Mouse (Mus musculus) adrenal gland, adult 8-10 months (tissue): ENCODE results near the gene Smim20. TPM values are rescaled to one million over a fixed set of nuclear protein-coding genes. Genes with fewer than 3 reads are reported as not detected.

ENCODE experiments used
- DNase-seq: peaks from one replicate; pipeline ENCODE4 v3.0.0; 2022
- total RNA-seq, 4 experiments: library from RNA; stranded (reverse); gene quantifications; 2 replicates each; pipeline ENCODE4 v1.2.4; 2022

Gene Smim20
- total RNA-seq, 4 experiments from 2014 or later: 55.6 to 62.9 (median 59.5) TPM

DNA sequence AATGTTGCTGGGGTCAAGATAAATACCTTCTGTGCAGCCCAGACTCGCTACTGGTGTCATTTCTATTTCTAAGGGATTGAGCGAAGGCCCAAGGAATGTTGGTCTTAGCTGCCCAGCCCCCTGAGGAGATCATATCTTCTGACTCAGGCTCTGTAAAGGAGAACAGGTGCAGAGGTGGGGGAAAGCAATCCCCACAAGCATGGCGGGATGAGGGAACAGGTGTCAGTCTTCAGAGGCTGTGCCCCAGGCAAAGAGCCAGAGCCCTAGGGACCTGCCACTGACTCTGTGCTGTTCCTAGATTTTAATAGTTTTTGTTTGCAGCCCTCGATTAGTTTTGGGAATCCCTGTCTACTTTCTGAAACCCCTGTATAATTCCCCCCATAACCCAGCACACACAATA, 702 bp upstream of the Smim20 start:
- DNase-seq: no peak

DNA sequence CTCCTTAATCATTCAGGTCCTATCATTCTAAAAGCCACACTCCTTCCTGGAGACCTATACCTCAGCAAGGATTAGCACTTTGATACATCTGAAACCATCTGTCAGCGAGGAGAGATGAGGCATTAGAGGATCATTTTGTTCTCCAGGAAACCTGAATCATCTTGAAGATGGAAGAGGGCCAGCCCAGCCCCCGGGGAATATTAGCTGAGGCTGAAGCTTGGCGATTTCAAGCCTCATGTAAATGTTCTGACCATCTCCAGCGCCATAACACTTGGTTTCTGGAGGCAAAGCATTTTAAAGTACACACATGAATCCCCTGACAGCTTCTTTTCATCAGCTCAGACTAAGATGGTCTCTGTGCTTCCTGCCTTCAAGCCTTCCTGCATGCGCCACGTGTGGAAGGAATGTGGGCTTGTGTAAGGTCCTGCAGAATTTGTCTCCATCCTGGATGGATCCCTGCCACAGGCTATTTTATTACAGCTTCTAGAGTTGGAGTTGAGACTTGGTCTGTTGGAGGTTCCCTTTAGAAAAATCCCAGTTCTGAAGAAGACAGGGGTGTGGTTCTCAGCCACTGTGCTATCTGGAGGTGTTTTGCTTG, 1.3 kb downstream of the Smim20 start:
- DNase-seq: no peak

DNA sequence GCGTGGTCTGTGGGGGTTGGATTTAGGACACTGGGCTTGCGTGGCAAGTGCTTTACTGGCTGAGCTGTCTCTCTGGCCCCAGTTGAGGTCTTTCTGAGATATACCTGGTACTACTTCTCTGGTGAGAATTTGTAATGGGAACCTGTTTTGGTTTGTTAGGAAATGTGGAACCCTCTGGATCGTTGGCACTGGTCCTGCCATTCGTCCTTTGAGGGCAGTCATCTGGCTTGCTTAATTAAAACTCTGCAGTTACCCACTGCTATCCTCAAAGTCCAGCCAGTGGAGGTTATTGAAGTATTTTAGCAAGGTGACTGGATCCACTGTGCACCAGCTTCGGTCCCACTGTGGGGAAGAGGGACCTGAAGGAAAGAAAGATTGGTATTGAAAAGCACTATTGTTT, 2.9 kb downstream of the Smim20 start:
- no peak for DNase-seq

DNA sequence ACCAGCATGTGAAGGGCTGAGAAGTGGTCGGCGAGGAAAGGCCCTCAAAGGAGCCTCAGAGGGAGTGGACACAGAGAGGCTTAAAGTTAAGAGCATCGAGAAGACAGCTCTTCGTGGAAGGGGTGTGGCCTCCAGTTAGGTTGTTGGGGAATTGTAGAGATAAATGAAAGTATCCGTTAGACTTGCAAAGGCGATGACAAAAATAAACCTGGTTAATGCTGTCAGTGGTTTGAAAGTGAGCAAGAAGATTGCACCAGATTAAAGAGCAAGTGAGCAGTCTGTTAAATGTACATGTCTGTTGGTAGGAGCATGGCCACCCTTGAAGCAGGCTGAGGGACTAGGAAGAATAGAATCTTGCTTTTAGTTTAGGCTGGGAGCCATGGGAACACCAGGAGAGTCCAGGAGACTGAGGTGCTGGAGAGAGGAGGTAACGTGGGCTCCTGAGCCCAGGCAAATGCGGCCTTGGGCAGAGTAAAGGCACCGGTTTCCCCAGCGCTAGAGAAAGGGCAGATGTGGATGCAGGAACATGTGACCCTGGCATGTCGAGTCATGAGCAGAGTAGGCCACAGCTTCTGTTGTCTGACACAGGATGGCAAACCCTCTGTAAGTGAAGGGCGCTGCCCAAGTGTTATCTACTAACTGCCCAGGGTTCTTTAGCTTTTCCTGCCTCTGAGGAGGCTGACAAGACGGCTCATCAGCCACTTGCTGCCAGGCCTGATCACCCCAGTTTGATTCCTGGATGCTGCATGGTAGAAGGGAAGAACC, 4.2 kb downstream of the Smim20 start:
- no peak for DNase-seq

DNA sequence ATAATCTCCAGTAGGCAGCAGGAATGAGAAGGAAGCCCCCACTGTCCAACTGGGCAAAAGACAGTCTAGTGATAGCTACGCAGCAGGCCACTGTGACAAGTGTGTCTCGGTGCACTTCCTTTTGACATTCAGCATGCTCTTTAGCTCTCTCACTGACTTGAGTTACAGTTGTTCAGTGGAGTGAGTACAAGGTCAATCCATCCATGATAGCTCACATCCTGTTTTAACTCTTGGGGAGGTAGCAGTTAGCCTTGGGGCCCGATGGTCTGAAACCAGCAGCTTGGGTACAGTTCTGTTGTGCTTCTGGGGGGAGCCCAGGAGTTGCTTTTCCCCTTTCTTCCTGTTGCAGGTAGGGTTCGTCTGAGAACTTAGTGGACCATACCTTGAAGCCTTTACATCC, 5.7 kb downstream of the Smim20 start:
- DNase-seq: no peak

DNA sequence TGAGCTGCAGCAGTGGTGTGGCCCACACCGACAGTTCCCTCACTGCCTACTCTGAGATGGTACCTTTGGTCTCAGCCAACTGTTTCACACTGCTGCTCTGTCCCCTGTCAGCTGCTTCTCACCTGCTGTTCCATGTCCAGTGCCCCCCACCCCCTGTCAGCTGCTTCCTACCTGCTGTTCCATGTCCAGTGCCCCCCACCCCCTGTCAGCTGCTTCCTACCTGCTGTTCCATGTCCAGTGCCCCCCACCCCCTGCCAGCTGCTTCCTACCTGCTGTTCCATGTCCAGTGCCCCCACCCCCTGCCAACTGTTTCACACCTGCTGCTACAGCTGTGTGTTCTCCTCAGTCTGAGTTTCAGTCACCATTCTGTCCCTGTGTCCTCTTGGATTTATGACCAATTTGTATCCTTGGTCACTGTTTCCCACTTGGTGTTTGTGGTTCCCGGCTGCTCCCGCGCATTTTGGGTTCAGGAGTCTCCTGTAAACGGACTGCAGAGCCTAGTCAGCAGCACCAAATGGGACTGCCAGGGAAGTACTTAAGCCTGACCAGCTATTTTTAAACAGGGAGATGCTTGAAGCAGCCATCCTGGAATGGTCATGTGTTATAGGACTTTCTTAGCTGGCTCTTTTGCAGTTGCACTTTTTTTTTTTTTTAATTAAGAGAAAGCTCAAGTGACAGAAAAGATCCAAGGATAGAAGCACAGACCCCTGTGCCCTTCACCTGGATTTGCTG, 7.0 kb downstream of the Smim20 start:
- no peak for DNase-seq

DNA sequence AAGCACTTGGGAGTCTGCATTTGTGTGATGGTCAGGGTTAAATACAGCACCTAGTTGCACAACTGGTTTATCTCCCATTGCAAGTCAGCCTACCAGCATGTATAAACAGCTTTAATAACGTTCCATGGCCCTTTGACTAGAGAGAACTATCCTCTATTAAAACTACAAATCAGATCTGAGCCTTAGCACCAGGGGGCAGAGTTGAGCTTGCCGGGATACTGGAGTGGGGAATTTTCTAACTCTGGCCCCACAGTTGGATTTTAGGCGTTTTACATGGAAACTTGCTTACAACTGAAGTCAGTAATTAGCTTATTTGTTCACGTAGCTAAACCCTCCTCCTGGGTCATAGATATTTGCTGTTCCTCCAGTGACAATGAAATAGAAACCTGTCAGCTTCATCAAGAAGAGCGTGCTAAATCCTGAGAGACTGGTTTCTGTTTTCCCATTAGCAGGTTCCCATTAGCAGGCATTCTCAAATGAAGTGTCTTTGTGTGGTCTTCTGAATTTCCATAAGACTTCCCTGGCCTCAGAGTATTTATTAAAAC, 8.0 kb downstream of the Smim20 start:
- DNase-seq: no peak

DNA sequence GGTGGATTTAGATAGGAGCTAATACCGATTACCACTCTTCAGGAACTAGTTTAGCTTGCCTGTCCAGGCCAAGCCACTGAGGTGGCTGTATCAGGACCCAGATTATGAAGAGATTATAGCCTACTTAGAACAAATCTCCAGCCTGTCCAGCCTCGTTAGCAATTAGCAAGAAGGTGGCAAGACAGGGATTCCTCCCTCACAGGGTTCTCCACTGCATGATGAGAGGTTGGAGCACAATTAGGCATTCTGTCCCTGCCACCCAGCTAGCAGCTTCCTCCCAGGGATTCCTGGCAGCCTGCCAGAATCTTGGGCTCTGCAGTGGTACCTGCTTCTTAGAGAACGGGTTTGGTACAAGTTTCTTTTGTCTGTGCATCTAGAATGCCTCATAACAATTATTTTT, 8.5 kb downstream of the Smim20 start:
- DNase-seq: no peak

DNA sequence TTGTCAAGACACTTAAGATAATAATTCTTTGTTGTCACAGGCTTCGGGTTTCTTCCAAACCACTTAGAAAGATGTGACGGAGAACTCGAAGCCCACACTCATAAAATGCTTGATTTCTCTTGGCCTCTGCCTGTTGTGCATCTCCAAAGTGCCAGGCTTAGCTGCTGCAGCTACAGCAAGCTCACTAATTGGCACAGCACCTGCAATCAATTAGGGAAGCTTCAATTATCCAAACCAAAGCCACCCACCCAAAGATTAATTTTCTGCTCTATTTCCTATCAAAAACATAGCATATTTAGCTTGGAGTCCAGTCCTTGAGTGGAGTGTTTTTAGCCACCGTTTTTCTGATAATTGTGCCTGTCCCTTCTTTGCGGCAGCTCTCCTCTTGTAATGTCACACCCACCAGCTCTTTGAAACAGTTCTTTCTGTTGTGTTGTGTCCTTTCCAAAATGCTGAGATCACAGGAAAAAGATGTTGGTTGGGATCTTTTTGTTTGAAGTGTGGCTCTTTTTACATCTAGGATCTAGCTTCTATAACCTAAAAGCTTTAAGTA, 9.7 kb downstream of the Smim20 start:
- no peak for DNase-seq

DNA sequence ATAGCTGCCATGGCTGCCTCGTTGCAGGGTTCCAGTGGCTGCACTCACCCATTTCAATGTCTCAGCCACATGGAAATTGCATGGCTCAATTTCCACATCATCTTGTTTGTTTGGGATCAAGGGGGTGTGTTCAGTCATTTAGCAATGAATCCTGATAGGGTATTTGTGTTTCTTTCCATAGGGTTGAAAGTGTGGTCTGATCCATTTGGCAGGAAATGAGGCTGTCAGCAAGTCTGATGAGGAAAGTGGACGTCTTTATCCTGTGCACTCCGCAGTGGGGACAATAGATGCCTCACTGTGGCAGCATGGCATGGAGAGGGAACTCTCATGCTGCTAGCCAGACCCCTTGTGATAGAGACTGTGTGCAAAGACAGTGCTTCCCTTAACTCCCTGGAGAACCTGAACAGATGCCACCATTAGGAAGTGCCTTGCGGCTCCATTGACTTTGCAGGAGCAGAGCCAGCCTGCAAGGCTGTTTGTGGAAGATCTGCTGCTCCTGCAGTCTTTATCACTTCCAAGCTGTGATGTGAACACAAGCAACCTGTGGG, 10.9 kb downstream of the Smim20 start:
- DNase-seq: no peak

DNA sequence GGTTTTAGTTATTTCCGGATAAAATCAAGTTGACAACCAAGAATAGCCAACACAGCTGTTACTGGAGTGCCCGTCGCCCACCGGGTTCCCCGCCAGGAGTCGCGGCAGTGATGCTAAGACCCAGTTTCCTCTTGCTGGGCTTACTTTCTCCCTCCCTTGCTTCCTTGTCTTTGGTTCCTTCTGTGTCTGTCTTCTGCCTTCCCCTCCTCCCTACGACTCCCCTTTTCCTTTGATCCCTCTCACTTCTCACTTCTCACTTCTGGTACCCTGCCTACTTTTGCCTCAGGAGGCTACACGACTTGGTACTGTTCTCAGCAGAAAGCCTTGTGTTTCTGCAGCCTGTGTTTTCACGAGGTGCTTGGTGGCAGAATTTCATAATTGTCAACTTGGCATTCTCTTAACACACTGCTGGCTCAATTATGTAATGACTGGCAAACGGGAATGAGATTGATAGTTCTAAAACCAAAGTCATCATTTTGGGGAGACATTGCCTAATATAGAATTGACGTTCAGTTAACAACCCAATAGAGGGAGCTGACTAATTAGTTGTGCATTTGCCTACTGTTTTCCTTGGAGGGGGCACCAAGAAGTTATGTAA, 12.4 kb downstream of the Smim20 start:
- no peak for DNase-seq

DNA sequence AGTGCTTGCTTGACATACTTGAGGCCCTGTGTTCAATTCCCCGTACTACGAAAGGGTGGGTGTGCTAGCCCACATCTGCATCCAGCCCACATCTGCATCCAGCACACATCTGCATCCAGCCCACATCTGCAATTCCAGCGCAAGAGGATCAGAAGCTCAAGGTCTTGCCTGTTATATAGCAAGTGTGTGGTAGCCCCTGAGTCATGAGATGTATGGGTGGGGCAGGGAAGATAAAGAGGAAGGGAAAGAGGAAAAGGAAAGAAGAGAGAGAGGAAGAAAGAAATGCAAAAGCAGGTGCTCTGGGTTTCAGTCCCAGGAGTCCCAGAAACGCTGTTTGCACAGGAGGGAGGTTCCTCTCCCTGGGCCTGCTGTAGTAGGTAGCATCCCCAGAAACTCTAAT, 15.6 kb downstream of the Smim20 start:
- DNase-seq: no peak

DNA sequence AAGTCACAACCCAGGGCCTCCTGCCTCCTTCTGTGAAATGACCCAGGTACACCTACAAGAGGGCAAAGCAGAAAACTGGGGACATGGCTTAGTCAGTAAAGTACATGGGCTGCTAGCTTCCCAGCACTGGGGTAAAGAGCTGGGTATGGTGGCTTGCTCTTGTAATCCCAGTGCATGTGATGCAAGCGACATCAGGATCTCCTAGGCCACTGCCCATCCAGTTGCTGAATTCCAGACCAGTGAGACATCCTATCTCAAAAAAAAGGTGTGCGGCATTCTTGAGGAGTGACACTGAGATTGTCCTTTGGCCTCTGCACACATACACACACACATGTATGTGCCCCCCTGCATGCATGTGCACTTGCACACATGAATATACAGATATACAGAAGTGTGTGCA, 19.5 kb downstream of the Smim20 start:
- no peak for DNase-seq

DNA sequence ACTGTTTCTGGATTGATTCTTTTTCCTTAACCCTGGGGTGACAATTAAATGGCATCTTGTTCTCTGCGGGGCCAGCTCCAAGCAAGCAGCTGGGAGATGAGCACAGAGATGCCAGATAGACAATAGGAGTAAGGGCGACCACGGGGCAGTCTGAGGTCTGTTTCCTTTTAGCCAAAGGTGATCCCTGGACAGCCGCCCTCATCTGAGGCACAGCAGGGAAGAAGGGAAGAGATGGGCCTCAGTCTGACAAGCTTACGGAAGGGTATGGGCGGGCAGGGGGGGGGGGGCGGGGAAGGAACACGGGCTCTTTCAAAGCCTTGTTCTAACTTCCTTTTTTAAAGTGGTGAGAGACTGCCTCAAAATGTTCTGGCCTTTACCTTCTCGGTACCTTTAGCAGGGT, 22.6 kb downstream of the Smim20 start:
- no peak for DNase-seq

DNA sequence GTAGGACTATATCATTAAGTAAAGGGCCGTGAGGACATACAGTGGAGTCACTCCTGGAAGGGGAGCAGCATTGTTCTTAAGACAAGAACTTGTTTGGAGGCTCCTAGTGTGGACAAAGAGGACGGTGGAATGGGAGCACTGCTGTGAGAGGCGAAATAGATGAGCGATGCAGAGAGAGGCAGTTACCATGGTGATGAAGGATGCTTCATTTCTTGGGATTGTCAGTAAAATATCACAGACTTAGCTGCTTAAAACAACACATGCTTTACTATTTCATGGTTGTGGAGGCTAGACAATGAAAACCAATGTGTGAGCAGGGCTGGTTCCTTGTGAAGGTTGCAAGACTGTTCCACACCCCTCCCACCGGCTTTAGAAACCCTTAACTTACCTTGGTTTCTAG, 27.7 kb downstream of the Smim20 start:
- no peak for DNase-seq

DNA sequence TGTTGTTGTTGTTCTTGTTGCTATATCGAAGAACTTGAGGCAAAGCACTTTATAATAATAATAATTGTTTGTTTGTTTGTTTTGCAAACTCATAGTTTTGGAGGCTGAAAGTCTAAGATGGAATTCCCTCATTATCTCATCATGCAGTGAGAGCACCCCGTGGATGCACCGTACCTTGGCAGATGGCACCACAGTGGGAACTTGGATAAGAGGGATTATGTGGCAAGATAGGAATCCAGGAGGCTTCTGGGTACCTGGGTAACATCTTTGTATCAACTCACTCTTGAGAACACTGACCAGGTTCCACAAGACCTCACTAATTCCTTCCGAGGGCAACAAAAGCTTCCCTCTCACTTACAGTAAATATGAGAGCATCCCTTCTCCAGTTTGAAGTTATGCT, 30.1 kb downstream of the Smim20 start:
- DNase-seq: no peak

DNA sequence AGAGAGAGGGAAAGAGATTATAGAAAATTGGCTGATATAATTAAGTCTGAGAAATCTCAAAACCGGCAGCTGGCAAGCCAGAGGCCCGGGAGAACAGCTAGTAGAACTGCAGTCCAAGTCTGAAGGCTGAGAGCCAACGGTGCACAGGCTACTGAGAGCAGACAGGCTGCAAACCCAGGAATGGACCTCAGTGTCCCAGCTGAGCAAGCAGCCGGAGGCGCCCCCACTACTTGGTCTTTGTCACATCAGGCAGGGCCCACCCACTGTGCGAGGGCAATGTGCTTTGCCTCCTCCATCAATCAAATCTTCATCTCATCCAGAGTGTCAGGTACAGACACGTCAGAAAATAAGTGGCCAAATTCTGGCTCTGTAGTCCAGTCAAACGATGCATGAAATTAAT, 34.6 kb downstream of the Smim20 start:
- DNase-seq: no peak

DNA sequence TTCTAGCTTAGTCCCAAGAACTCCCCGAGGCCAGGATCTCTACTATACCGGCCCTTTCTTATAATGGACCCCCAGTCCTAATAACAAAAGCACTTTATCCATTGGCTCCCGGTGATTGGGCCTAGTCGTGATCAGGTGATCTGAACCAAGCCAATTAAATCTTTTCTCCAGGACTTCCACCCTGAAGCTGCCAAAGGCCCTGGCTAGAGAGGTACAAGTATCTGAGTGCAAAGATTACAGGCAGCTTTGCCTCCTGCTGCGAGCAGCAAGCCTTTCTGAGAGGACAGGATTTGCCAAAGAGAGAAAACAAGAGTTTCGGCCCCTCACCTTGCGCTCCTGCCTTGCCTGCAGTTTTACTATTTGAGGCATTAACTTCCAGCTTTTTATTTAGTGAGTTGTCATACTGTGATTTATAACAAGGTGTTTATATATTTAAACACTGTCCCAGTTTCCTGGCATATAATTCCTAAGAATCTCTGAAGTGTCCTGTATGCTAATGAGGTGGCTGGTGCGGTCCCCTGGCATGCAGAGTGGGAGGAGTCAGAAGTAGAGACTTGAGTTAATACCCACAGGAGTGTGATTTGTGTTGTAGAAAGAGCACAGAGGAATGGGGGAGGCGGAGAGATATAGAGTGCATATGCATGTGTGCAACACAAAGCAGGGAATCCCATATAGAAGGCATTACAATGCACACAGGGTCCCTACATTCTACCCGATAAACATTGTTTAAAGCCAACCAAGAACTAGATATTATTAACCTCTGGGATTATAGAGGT, 36.2 kb downstream of the Smim20 start:
- DNase-seq: no peak

DNA sequence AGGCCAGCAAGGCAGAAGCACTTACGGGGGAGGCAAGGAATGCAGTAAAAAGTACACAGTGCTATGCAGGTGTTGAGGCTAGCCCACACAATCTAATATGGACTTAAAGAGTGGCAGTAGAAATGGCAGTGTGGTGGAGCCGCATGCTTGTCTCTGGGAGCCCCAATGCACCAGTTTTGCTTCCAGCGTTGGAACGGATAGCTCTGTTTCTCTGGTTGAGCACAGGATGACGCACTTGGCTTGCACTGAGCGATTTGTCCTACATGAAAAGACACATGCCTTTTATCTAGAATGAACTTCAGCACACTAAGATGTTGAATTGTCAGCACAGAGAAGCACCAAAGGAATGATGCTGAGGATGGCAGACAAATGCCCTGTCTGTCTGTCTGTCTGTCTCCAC, 37.1 kb downstream of the Smim20 start:
- no peak for DNase-seq

DNA sequence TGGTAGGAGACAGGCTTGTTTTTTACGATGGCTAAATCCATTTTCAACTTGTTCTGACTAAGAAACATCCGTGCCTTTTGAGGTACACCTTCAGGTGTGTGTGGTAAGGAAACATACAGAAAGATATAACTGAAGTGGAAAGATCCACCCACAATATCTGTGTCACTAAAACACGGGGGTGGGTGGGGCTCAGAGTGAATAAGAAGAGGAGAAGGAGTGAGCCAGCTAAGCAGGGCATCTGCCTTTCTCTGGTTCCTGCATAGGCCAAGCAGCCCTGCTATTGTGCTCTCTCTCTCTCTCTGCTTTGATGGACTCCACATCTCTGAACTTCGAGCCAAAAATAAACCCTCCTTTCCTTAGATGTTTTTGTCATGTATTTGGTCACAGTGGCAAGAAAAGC, 38.1 kb downstream of the Smim20 start:
- DNase-seq: no peak

DNA sequence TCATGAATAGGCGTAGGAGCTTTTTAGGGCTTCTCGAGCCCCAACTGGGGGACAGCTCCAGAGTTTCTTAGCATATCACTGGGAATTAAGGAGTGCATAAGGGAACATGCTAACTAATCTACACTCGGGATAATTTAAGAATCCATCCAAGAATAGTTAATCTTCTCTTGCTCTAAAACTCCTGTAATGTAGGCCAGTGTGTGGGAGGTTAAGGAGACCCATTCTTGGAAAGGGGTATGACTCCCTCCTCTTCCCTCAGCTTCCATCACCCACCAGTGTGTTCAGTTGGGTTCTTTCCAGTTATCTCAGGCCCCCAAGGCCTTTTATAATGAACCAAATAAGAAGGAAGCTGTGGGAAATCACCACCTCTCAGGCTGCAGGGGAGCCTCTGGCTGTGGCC, 40.0 kb downstream of the Smim20 start:
- no peak for DNase-seq

DNA sequence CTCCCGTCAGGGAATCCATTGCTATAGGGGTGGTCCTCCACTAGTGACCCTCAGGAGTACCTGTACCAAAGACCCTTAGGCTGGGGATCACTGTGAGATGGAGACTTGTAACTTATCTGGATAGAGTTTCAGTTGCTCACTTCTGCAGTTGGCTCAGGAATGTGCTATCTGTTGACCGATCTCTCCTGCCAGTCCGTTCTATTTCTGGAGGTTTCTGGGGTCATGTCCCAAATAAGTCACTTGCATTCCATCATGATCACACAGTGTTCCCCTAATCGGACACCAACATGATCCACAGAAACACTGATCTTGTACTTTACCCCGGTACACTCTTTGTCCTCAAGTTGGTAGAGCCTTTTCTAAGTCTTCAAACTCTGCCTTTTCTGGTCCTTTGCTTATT, 40.6 kb downstream of the Smim20 start:
- no peak for DNase-seq
